ENCODE assay signal across 10 mouse cellular contexts in genomic region chr11:54264542-54264941, GRCm38 (mm10). TPM values are rescaled to one million over a fixed set of nuclear protein-coding genes. Genes with fewer than 3 reads are reported as not detected.
A peak's percentile ranks its signal among the peaks of the same experiment; 100 is the strongest.
DNase-seq lines count a peak whose midpoint lies in the region; ATAC-seq and TF ChIP-seq lines count a peak whose summit lies in the region.
"Had no signal": no experiment of that assay in that cellular context is flagged by ENCODE, and none has a peak within 500 bp of the region (broad histone marks: within the 10 kb centered on the region; RNA-seq: fewer than 3 reads in every experiment).

No protein-coding gene starts in this region.

- no peak for TF ChIP-seq EP300 in CH12.LX (IDR thresholded peaks at IDR 0.05; ENCODE audit: low read length)

- no peak overlapping the region for H3K4me2 ChIP-seq in hindbrain, embryonic 11.5 days (replicated peaks; ENCODE audit: low read depth, low read length)
- no peak overlapping the region for H3K4me2 ChIP-seq in hindbrain, embryonic 12.5 days (replicated peaks)
- no peak overlapping the region for H3K4me2 ChIP-seq in CH12.LX (ENCODE audit: insufficient read depth, low read depth, poor library complexity, severe bottlenecking)
- H3K4me2 ChIP-seq: liver, embryonic 15.5 days had no signal

- dilution Hi-C loops in CH12.LX (cut with MboI; ENCODE audit: extremely low pct_ligation_motif_present, extremely low pct_unique_long_range_greater_than_20kb, low sequenced_read_pairs) = no loop called here

- H3K79me2 ChIP-seq in CH12.LX (replicated peaks; ENCODE audit: control insufficient read depth, extremely low read depth, insufficient read depth, poor library complexity, severe bottlenecking) = no peaks in the 10 kb centered on the region

- H3K9ac ChIP-seq in hindbrain, embryonic 11.5 days (ENCODE audit: low read depth, low read length) = no peak overlapping the region
- H3K9ac ChIP-seq in hindbrain, embryonic 12.5 days = no peak overlapping the region
- H3K9ac ChIP-seq in CH12.LX (ENCODE audit: insufficient read depth, low read depth) = no peak overlapping the region
- H3K9ac ChIP-seq: liver, embryonic 15.5 days had no signal

- no peak for TF ChIP-seq POLR2A in CH12.LX (IDR thresholded peaks at IDR 0.05; ENCODE audit: low read depth, low read length)
- no peak for TF ChIP-seq POLR2A in bone marrow, adult 2 months (IDR thresholded peaks at IDR 0.05; ENCODE audit: borderline replicate concordance, control insufficient read depth, low read depth, low read length)

- no peak overlapping the region for H3K4me3 ChIP-seq in hindbrain, embryonic 11.5 days (ENCODE audit: low read depth, low read length)
- H3K4me3 ChIP-seq in hindbrain, embryonic 12.5 days = no peak overlapping the region
- H3K4me3 ChIP-seq in CH12.LX (replicated peaks in 1 of 3; ENCODE audit: low read depth in 2 of 3, low read length in 2 of 3, poor library complexity in 1 of 3) = no peak overlapping the region
- H3K4me3 ChIP-seq in bone marrow, adult 2 months (replicated peaks; ENCODE audit: control insufficient read depth, low read depth, low read length) = no peak overlapping the region
- H3K4me3 ChIP-seq: liver, embryonic 15.5 days had no signal

- TF ChIP-seq CTCF in CH12.LX (conservative IDR thresholded peaks at IDR 0.05 in 1 of 2, IDR thresholded peaks at IDR 0.05 in 1 of 2; ENCODE audit: low read depth in 2 of 2, low read length in 2 of 2) = peak; percentile 95 to 100
- 0 out of 2 replicates have a peak, but pooled peaks have one; percentile 20 for TF ChIP-seq CTCF in bone marrow, adult 2 months (IDR thresholded peaks at IDR 0.05; ENCODE audit: control insufficient read depth, insufficient read depth, low read length)

- peak; percentile 71 for DNase-seq in hindbrain, embryonic 11.5 days (ENCODE audit: low spot score)
- peak; percentile 85 for DNase-seq in CH12.LX (ENCODE audit: extremely low read depth)
- DNase-seq in layer of hippocampus, adult 9-11 months = peak; percentile 26
- peak; percentile 67 for DNase-seq in mesoderm, embryonic 11.5 days (ENCODE audit: low read depth, low spot score)
- peak; percentile 73 for DNase-seq in thymus, postnatal 4 days

- H3K27me3 ChIP-seq in hindbrain, embryonic 11.5 days (ENCODE audit: control insufficient read depth, insufficient read depth, low read length) = no peaks in the 10 kb centered on the region
- H3K27me3 ChIP-seq in hindbrain, embryonic 12.5 days = no peaks in the 10 kb centered on the region
- no peaks in the 10 kb centered on the region for H3K27me3 ChIP-seq in CH12.LX (replicated peaks)
- H3K27me3 ChIP-seq: liver, embryonic 15.5 days had no signal

- H3K9me3 ChIP-seq in hindbrain, embryonic 11.5 days (ENCODE audit: control insufficient read depth, low read length) = no peaks in the 10 kb centered on the region
- no peaks in the 10 kb centered on the region for H3K9me3 ChIP-seq in hindbrain, embryonic 12.5 days (replicated peaks)
- peaks cover 3% of the 10 kb centered on the region for H3K9me3 ChIP-seq in CH12.LX (replicated peaks; ENCODE audit: low read length)
- H3K9me3 ChIP-seq: liver, embryonic 15.5 days had no signal

- no peak for ATAC-seq in hindbrain, embryonic 11.5 days (ENCODE audit: low FRiP score)
- no peak for ATAC-seq in hindbrain, embryonic 12.5 days (ENCODE audit: low FRiP score)
- ATAC-seq in erythroblast, adult 5-6 weeks (replicated peaks; ENCODE audit: low FRiP score, poor library complexity, severe bottlenecking) = peak; percentile 59; the same call in 1 of the 2 replicates

- in situ Hi-C loops in CH12.LX (cut with MboI; ENCODE audit: low pct_ligation_motif_present, low pct_unique_long_range_greater_than_20kb, low sequenced_read_pairs) = no loop called here

- no peaks in the 10 kb centered on the region for H3K36me3 ChIP-seq in hindbrain, embryonic 11.5 days (ENCODE audit: control insufficient read depth, insufficient read depth, low read length)
- no peaks in the 10 kb centered on the region for H3K36me3 ChIP-seq in hindbrain, embryonic 12.5 days
- no peaks in the 10 kb centered on the region for H3K36me3 ChIP-seq in CH12.LX (replicated peaks in 1 of 2; ENCODE audit: control insufficient read depth in 1 of 2, insufficient read depth in 1 of 2, low read length in 1 of 2)
- H3K36me3 ChIP-seq: liver, embryonic 15.5 days had no signal

- 61% methylated on average over 2 of the region's 2 CpGs for WGBS in hindbrain, embryonic 11.5 days
- WGBS in hindbrain, embryonic 12.5 days = 58% methylated on average over 2 of the region's 2 CpGs
- 47% methylated on average over 2 of the region's 2 CpGs for WGBS in bone marrow, adult 2 months

- peak; percentile 83 for TF ChIP-seq RAD21 in CH12.LX (IDR thresholded peaks at IDR 0.05; ENCODE audit: low read depth, low read length)

- no peaks in the 10 kb centered on the region for H3K4me1 ChIP-seq in hindbrain, embryonic 11.5 days (replicated peaks; ENCODE audit: control insufficient read depth, insufficient read depth, low read length)
- no peaks in the 10 kb centered on the region for H3K4me1 ChIP-seq in hindbrain, embryonic 12.5 days
- peaks cover 0 to 28% of the 10 kb centered on the region in 2 experiments; a peak in 3 of 4 replicates for H3K4me1 ChIP-seq in CH12.LX (ENCODE audit: control insufficient read depth in 1 of 2, insufficient read depth in 2 of 2)
- H3K4me1 ChIP-seq in bone marrow, adult 2 months (ENCODE audit: control insufficient read depth, insufficient read depth, low read length) = no peaks in the 10 kb centered on the region
- H3K4me1 ChIP-seq: liver, embryonic 15.5 days had no signal

- no peak overlapping the region for H3K27ac ChIP-seq in hindbrain, embryonic 11.5 days (ENCODE audit: low read depth, low read length)
- H3K27ac ChIP-seq in hindbrain, embryonic 12.5 days = no peak overlapping the region
- no peak overlapping the region for H3K27ac ChIP-seq in CH12.LX (ENCODE audit: insufficient read depth, low read depth)
- H3K27ac ChIP-seq in bone marrow, adult 2 months (ENCODE audit: control insufficient read depth, insufficient read depth, low read depth, low read length, poor library complexity) = no peak overlapping the region
- H3K27ac ChIP-seq: liver, embryonic 15.5 days had no signal

TF ChIP-seq in CH12.LX, 34 proteins besides CTCF, POLR2A, EP300 and RAD21:
- peak; percentile 88 for TF ChIP-seq SMC3 (IDR thresholded peaks at IDR 0.05; ENCODE audit: low read depth, low read length)
- peak; percentile 70 for TF ChIP-seq MYC (IDR thresholded peaks at IDR 0.05; ENCODE audit: low read depth, low read length)
- TF ChIP-seq ZKSCAN1 (IDR thresholded peaks at IDR 0.05; ENCODE audit: borderline replicate concordance, low read depth, low read length) = no peak
- peak; percentile 74 for TF ChIP-seq ELF1 (IDR thresholded peaks at IDR 0.05; ENCODE audit: low read depth, low read length)

RNA-seq across cellular contexts. Expression of gene Il3, which starts 2.5 kb away (rescaled TPM):
- polyA plus RNA-seq in hindbrain, embryonic 11.5 days (2014; fragmentation: Nextera tagmentation; extraction: Ambion mirVana) = not detected in 2 replicates
- polyA plus RNA-seq in hindbrain, embryonic 12.5 days (2016; fragmentation: Nextera tagmentation; extraction: Ambion mirVana) = not detected in 2 replicates
- total RNA-seq in CH12.LX (2012; rRNA removed) (2.7 and 4.8 TPM in 2 replicates), CH12.LX (2014; rRNA removed) (1.5 and 1.9 TPM in 2 replicates)
- 1.3 and 3.5 TPM in 2 replicates for polyA plus RNA-seq in CH12.LX (2012; ENCODE audit: insufficient read length, low read depth)
- not detected in 2 replicates for polyA plus RNA-seq in bone marrow, adult 2 months (2011; ENCODE audit: insufficient read depth, insufficient read length, low replicate concordance, missing spikeins)
- total RNA-seq in erythroblast, adult 5-6 weeks (2015; ENCODE audit: low replicate concordance) = not detected in 2 replicates
- not detected in 2 replicates for total RNA-seq in erythroblast, adult 5-6 weeks (2017; ENCODE audit: low replicate concordance)
- polyA plus RNA-seq: liver, embryonic 15.5 days; testis, adult 2 months had no signal

RNA-seq across cellular contexts. Expression of gene Csf2, which starts 15.1 kb away (rescaled TPM):
- not detected in 2 replicates for polyA plus RNA-seq in hindbrain, embryonic 11.5 days (2014; fragmentation: Nextera tagmentation; extraction: Ambion mirVana)
- not detected in 2 replicates for polyA plus RNA-seq in hindbrain, embryonic 12.5 days (2016; fragmentation: Nextera tagmentation; extraction: Ambion mirVana)
- total RNA-seq in CH12.LX (2012; rRNA removed) = 1.9 and 2.6 TPM in 2 replicates
- total RNA-seq in CH12.LX (2014; rRNA removed) = 1.4 and 2.4 TPM in 2 replicates
- polyA plus RNA-seq in CH12.LX (2012; ENCODE audit: insufficient read length, low read depth) = 0.79 and 0.83 TPM in 2 replicates
- not detected in 2 replicates for polyA plus RNA-seq in bone marrow, adult 2 months (2011; ENCODE audit: insufficient read depth, insufficient read length, low replicate concordance, missing spikeins)
- not detected in 2 replicates for total RNA-seq in erythroblast, adult 5-6 weeks (2015; ENCODE audit: low replicate concordance)
- not detected in 2 replicates for total RNA-seq in erythroblast, adult 5-6 weeks (2017; ENCODE audit: low replicate concordance)
- polyA plus RNA-seq: liver, embryonic 15.5 days; testis, adult 2 months had no signal

RNA-seq across cellular contexts. Expression of gene Acsl6, which starts 39.1 kb away (rescaled TPM):
- 15.6 and 16.8 TPM in 2 replicates for polyA plus RNA-seq in hindbrain, embryonic 11.5 days (2014; fragmentation: Nextera tagmentation; extraction: Ambion mirVana)
- polyA plus RNA-seq in hindbrain, embryonic 12.5 days (2016; fragmentation: Nextera tagmentation; extraction: Ambion mirVana) = 23.4 and 30.0 TPM in 2 replicates
- total RNA-seq in CH12.LX (2012; rRNA removed) = 94.7 and 96.9 TPM in 2 replicates
- 74.1 and 74.9 TPM in 2 replicates for total RNA-seq in CH12.LX (2014; rRNA removed)
- polyA plus RNA-seq in CH12.LX (2012; ENCODE audit: insufficient read length, low read depth) = 204 and 222 TPM in 2 replicates
- polyA plus RNA-seq in bone marrow, adult 2 months (2011; ENCODE audit: insufficient read depth, insufficient read length, low replicate concordance, missing spikeins) = 1.3 and 4.1 TPM in 2 replicates
- 1.3 TPM in 1 of 2 replicates, not detected in the other for total RNA-seq in erythroblast, adult 5-6 weeks (2015; ENCODE audit: low replicate concordance)
- 0.84 and 3.2 TPM in 2 replicates for total RNA-seq in erythroblast, adult 5-6 weeks (2017; ENCODE audit: low replicate concordance)

Comparison
In these comparisons a context has a peak if more than half of its experiments do, and no peak if none do; other contexts are left out.
1. DNase-seq: peak in every context shown above with its lines; median percentile 85 in CH12.LX; 73 in thymus, postnatal 4 days; 71 in hindbrain, embryonic 11.5 days; 67 in mesoderm, embryonic 11.5 days; 26 in layer of hippocampus, adult 9-11 months.